Mouse (Mus musculus) gastrocnemius, postnatal 36 days (tissue): ENCODE measurements around the gene Cyth3. TPM values are rescaled to one million over a fixed set of nuclear protein-coding genes. Genes with fewer than 3 reads are reported as not detected.

Experiments used
- DNase-seq, 2 experiments: peaks; one replicate each; pipeline ENCODE4 v3.0.0; 2022
- intact Hi-C: fragments of 180-260 bp; cut with DNase I; formaldehyde crosslinking; loops from one replicate; pipeline ENCODE4 v1.15.1; 2025
- total RNA-seq, 2 experiments: library from RNA; stranded (reverse); gene quantifications; 2 replicates each; pipeline ENCODE4 v1.2.3; 2021

The Cyth3 gene
- total RNA-seq, 2 experiments from 2014 or later = 12.2 to 13.8 TPM

GRCm38 (mm10) chr5:143759554-143759953 is 137.3 kb downstream of the Cyth3 start:
- no peak for DNase-seq
- intact Hi-C loops = no loop called here

Other genes starting within 250 kb of the Cyth3 start
- 10 to 100 TPM; 29.6 to 33.2 TPM for gene Kdelr2, start 218.6 kb upstream of the Cyth3 start, total RNA-seq
- gene Daglb, start 157.9 kb upstream of the Cyth3 start, total RNA-seq = 1 to 10 TPM; 6.9 to 7.3 TPM
- 100 to 1,000 TPM; 188 to 206 TPM for gene Rac1, start 94.4 kb upstream of the Cyth3 start, total RNA-seq
- 1 to 10 TPM; 4.2 to 6.4 TPM for gene Usp42, start 109.8 kb downstream of the Cyth3 start, total RNA-seq
- 10 to 100 TPM; 21.9 to 24.8 TPM for gene Eif2ak1, start 195.3 kb downstream of the Cyth3 start, total RNA-seq